Mouse (Mus musculus): ENCODE results near the gene Mark4. TPM values are rescaled to one million over a fixed set of nuclear protein-coding genes. Genes with fewer than 3 reads are reported as not detected.

Gene Mark4
- polyA plus RNA-seq, 1 experiment from 2014 or later: 3.8 TPM

DNA sequence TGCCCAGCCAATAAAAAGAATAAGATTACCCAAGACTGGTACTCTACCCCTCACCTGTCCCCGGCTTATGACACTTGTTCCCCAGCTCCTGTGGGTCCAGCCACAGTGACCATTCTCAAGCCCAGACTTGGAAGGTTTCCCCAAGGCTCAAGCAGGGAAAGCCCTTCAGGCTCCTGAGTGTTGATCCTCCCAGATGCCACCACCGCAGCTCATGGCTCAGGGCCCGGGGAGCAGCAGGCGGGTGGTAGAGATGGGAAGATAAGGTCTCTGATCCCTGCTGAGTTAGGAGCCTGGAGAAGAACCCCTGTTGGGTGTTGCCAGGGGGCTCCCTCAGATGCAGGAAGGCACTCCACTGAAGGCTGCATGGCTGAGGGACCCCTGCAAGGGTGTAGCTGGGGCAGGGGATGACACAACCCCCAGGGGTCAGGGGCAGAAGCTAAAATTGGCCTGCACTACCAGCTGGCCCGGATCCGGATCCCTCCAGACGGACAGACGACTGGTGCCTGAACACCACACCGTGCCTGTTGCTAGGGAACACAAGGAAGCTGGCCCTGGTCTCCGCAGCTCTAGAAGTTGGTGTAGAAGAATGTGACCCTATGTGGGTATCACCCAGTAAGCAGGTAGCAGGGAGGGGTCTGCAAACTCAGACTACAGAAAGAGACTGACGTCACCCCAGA is 2.7 kb downstream of the Mark4 start:
- Histone ChIP-seq H3K9ac (no peak overlapping the region), H3K4me1 (peaks cover 51% of the 10 kb centered on the region), H3K27me3 (replicated peaks) (no peaks in the 10 kb centered on the region), H3K27ac (no peak overlapping the region), H3K9me3 (replicated peaks) (no peaks in the 10 kb centered on the region), H3K4me2 (no peak overlapping the region), H3K36me3 (peaks cover 16% of the 10 kb centered on the region), H3K4me3 (no peak overlapping the region)
- WGBS (ENCODE audit: insufficient replicate concordance): 73% methylated on average over 11 of the region's 11 CpGs
- ATAC-seq: no peak

DNA sequence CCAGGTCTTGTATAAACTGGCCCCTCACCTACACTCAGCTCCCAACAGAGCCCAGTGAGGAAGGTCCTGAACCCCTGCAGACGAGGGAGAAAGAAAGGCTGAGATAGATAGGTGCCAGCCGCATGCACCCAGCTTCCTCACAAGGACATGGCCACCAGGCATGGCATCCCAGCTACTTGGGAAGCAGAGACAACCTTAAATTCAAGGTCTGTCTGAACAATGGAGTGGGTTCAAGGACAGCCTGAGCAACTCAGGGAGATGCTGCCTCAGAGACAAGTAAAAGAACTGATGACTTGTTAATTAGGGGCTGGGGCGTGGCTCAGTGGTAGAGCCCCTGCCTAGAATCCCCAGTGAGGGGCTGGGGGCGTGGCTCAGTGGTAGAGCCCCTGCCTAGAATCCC is 3.4 kb downstream of the Mark4 start:
- peaks cover 24% of the 10 kb centered on the region for H3K36me3 ChIP-seq
- WGBS (ENCODE audit: insufficient replicate concordance): 68% methylated on average over 4 of the region's 4 CpGs

DNA sequence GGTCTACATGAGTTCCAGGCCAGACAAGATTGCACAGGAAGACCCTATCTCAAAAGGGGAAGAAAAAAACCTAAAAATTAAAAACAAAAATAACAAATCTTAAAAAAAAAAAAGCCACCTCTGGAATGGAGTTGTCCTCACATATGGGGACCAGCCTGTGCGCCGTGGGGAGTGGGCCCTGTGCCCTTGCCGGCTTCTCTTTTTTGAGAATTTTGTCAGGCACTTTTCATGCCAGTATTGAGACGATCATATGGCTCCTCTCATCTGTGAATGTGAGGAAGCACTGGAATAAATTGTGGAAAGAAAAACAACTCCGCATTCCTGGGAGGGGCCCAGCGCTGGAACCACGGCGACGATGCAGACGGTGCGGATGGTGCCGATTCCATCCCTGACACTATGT is 9.5 kb downstream of the Mark4 start:
- Histone ChIP-seq H3K27me3 (replicated peaks) (no peaks in the 10 kb centered on the region), H3K36me3 (peaks cover 69% of the 10 kb centered on the region), H3K4me2 (no peak overlapping the region), H3K27ac (no peak overlapping the region), H3K4me1 (no peaks in the 10 kb centered on the region), H3K9ac (no peak overlapping the region), H3K9me3 (replicated peaks) (no peaks in the 10 kb centered on the region), H3K4me3 (no peak overlapping the region)
- no peak for ATAC-seq
- WGBS (ENCODE audit: insufficient replicate concordance): 88% methylated on average over 12 of the region's 12 CpGs

More for the DNA sequence above, 3.4 kb downstream of the Mark4 start:
- no peak overlapping the region for H3K9ac ChIP-seq
- H3K4me1 ChIP-seq: peaks cover 44% of the 10 kb centered on the region
- H3K9me3 ChIP-seq (replicated peaks): no peaks in the 10 kb centered on the region
- H3K4me2 ChIP-seq: no peak overlapping the region
- no peaks in the 10 kb centered on the region for H3K27me3 ChIP-seq (replicated peaks)
- H3K27ac ChIP-seq: no peak overlapping the region
- ATAC-seq: no peak
- H3K4me3 ChIP-seq: no peak overlapping the region

DNA sequence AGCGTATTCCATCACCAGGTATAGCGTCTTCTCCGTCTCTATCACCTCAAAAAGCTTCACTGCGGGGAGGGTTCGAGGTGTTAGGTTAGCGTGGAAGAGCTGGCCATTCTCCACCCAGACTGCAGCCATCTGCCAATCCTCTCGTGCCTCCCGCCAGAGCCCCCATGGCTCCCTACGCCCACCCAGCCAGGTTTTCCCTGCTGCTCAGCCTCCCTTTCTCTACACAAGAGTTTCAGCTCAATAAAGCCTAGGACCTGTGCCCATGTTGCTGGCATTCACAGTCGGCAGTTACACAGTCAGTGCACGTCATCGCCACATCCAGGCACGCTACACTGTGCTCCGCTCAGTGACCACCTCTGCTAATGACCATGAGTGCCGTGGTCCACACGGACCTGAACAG is 10.9 kb downstream of the Mark4 start:
- ATAC-seq: no peak
- Histone ChIP-seq H3K27me3 (replicated peaks) (no peaks in the 10 kb centered on the region), H3K9me3 (replicated peaks) (no peaks in the 10 kb centered on the region), H3K9ac (no peak overlapping the region), H3K36me3 (peaks cover 75% of the 10 kb centered on the region), H3K4me2 (no peak overlapping the region), H3K4me1 (peaks cover 6% of the 10 kb centered on the region), H3K4me3 (no peak overlapping the region), H3K27ac (no peak overlapping the region)
- WGBS (ENCODE audit: insufficient replicate concordance): 89% methylated on average over 16 of the region's 16 CpGs

DNA sequence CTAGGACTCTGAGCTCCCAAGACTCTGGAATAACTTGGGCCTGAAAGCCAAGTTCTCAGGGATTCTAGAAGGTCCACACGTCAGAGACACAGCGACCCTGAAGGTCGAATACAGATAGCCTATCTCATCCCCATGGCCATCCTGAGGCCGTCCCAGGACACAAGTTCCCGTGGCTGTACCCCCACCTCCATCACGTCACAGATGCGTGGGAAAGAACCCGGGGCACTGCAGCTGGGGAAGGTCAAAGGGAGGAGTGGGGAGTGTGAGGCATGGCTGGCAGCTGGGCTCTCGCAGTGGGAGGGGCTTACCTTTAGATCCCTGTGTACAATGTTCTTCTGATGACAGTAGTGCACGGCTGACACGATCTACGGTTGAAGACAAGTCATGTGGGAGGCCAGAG is 13.8 kb downstream of the Mark4 start:
- H3K4me3 ChIP-seq: no peak overlapping the region
- peaks cover 80% of the 10 kb centered on the region for H3K36me3 ChIP-seq
- 77% methylated on average over 12 of the region's 12 CpGs for WGBS (ENCODE audit: insufficient replicate concordance)
- H3K4me1 ChIP-seq: peaks cover 23% of the 10 kb centered on the region
- no peak for ATAC-seq
- H3K9me3 ChIP-seq (replicated peaks): no peaks in the 10 kb centered on the region
- H3K27ac ChIP-seq: no peak overlapping the region
- no peak overlapping the region for H3K4me2 ChIP-seq
- no peak overlapping the region for H3K9ac ChIP-seq
- no peaks in the 10 kb centered on the region for H3K27me3 ChIP-seq (replicated peaks)

DNA sequence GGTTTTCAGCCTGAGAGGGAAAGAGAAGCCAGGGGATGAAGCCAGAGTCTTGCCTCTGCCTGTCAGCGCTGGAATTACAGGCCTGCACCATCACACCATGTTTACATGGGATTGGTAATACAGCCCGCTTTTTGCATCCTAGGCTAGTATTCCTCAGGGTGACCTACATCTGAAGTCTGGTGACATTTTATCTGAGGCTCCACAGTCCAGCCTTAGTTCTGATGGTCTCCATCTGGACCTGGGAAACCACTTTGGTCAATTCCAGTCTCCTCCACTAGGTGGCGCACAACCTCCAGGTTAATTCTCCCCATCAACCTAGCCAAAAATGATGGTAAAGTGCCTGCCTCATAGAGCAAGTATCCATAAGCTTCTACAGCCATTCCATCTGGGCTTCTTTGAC is 15.3 kb downstream of the Mark4 start:
- Histone ChIP-seq H3K27me3 (replicated peaks) (no peaks in the 10 kb centered on the region), H3K9ac (no peak overlapping the region), H3K4me1 (peaks cover 23% of the 10 kb centered on the region), H3K36me3 (peaks cover 75% of the 10 kb centered on the region), H3K27ac (no peak overlapping the region), H3K4me2 (no peak overlapping the region), H3K9me3 (replicated peaks) (no peaks in the 10 kb centered on the region), H3K4me3 (no peak overlapping the region)
- 0 out of 2 replicates have a peak, but pooled peaks have one; percentile 13 for ATAC-seq
- 41% methylated on average over 3 of the region's 3 CpGs for WGBS (ENCODE audit: insufficient replicate concordance)

DNA sequence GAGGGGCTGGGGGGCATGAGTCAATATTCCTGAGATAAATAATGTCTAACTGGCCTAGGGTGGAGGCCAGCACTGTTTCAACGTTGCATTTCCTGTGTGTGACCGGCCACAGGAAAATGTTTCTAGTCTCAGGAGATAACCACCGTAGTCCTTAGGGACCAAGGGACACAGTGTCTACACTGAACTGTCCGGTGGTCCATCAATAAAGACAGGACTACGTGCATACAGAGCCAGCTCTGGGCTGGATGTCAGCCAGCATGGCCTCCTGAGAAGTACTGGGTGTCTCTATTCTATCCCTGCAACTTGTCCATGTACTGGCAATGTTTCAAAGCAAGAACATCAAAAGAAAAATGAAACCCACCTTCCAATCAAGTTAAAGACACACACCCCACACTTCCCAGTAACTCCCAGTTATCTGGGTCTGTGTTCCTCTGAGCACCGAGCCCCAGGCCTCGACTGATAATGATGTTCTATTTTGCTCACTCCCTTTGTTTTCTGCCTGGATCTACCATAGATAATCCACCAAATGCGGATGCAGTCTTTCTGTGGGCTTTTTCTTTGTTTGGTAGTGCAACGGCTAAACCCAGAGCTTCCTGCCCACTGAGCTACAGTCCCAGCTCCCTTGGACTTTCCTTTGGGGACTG is 17.1 kb downstream of the Mark4 start:
- Histone ChIP-seq H3K27me3 (replicated peaks) (no peaks in the 10 kb centered on the region), H3K9ac (no peak overlapping the region), H3K27ac (peak overlapping the region; percentile 4), H3K36me3 (peaks cover 71% of the 10 kb centered on the region), H3K4me1 (peaks cover 23% of the 10 kb centered on the region), H3K4me2 (no peak overlapping the region), H3K4me3 (no peak overlapping the region), H3K9me3 (replicated peaks) (no peaks in the 10 kb centered on the region)
- ATAC-seq: peak; percentile 47
- WGBS (ENCODE audit: insufficient replicate concordance): 35% methylated on average over 9 of the region's 9 CpGs

DNA sequence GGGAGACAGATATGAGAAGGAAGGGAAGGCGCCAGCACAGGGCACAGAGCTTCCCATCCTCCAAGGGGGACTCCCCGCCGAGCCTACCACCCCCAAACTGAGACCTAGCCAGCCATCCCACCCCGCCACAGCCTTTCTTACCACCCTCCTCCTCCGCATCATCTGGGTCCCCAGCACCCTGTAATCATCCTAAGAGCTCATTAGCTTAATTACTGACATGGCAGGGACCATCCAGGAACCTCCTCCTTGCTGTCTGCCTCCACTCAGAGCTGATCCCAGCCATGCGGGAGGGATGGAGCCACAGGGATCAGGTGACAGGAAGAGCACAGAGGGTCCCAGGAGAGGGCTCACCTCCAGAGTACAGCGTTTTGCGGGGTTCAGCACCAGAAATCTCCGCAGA is 21.6 kb downstream of the Mark4 start:
- 88% methylated on average over 9 of the region's 9 CpGs for WGBS (ENCODE audit: insufficient replicate concordance)
- Histone ChIP-seq H3K27me3 (replicated peaks) (no peaks in the 10 kb centered on the region), H3K4me1 (peaks cover 10% of the 10 kb centered on the region), H3K4me3 (no peak overlapping the region), H3K9ac (no peak overlapping the region), H3K27ac (no peak overlapping the region), H3K4me2 (no peak overlapping the region), H3K9me3 (replicated peaks) (0 out of 2 replicates have a peak, but pooled peaks cover 3% of the 10 kb centered on the region), H3K36me3 (peaks cover 87% of the 10 kb centered on the region)
- no peak for ATAC-seq

DNA sequence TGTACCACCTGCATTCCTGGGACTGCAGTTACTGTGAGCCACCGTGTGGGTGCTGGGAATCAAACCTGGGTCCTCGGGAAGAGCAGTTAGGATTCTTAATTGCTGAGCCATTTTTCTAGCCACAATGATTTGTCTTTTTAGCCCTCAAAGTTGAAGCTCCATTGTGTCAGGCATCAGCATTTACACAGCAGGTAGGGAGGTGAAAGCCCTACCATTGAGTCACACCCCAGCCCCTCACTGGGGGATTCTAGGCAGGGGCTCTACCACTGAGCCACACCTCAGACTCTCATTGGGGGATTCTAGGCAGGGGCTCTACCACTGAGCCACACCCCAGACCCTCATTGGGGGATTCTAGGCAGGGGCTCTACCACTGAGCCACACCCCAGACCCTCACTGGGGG is 22.3 kb downstream of the Mark4 start:
- peaks cover 90% of the 10 kb centered on the region for H3K36me3 ChIP-seq

DNA sequence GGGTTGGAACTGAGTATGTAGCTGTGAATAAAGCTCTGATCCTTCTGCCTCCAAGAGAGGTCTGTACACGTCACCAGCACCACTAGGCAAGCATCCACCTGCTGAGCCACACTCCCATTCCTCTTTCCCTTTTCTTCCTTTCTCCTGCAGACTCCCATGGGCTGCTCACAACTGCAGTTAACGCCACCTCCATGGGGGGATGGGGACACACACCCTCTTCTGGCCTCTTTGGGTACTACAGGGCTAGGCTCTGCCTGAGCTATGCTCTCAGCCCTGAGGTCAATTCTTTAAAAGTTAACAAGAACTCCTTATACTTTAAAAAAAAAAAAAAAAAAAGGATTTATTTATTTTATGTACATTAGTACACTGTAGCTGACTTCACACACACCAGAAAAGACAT is 26.1 kb downstream of the Mark4 start:
- 88% methylated on average over 2 of the region's 2 CpGs for WGBS (ENCODE audit: insufficient replicate concordance)
- Histone ChIP-seq H3K36me3 (peaks cover 98% of the 10 kb centered on the region), H3K9ac (no peak overlapping the region), H3K27ac (no peak overlapping the region), H3K9me3 (replicated peaks) (0 out of 2 replicates have a peak, but pooled peaks cover 3% of the 10 kb centered on the region), H3K27me3 (replicated peaks) (no peaks in the 10 kb centered on the region), H3K4me2 (no peak overlapping the region), H3K4me3 (no peak overlapping the region), H3K4me1 (no peaks in the 10 kb centered on the region)
- no peak for ATAC-seq

More for the DNA sequence above, 22.3 kb downstream of the Mark4 start:
- ATAC-seq: no peak
- no peak overlapping the region for H3K4me3 ChIP-seq
- 84% methylated on average over 2 of the region's 2 CpGs for WGBS (ENCODE audit: insufficient replicate concordance)
- H3K4me1 ChIP-seq: peaks cover 3% of the 10 kb centered on the region
- no peak overlapping the region for H3K4me2 ChIP-seq
- H3K9ac ChIP-seq: no peak overlapping the region
- no peaks in the 10 kb centered on the region for H3K27me3 ChIP-seq (replicated peaks)
- no peak overlapping the region for H3K27ac ChIP-seq
- 0 out of 2 replicates have a peak, but pooled peaks cover 3% of the 10 kb centered on the region for H3K9me3 ChIP-seq (replicated peaks)

DNA sequence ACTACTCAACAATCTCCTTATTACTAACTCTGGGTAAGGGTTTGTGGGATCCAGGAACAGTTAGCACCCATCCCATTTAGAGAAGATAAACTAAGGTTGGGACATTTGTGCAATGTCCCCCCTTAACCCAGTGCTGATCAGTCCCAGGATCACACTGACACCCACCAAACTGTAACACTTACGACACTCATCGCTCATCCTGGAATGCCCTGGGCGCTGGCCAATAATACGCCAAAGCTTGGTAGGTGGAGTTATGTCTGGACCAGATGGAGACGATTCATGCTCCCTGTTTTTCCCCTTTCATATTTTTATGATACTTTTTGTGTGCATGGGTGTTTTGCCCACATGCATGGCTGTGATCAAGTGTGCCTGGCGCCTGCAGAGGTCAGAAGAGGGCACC is 28.2 kb downstream of the Mark4 start:
- no peak overlapping the region for H3K27ac ChIP-seq
- no peak for ATAC-seq
- H3K36me3 ChIP-seq: peaks cover 97% of the 10 kb centered on the region
- WGBS (ENCODE audit: insufficient replicate concordance): 80% methylated on average over 6 of the region's 6 CpGs
- H3K4me3 ChIP-seq: no peak overlapping the region
- H3K27me3 ChIP-seq (replicated peaks): no peaks in the 10 kb centered on the region
- H3K9ac ChIP-seq: no peak overlapping the region
- H3K9me3 ChIP-seq (replicated peaks): 0 out of 2 replicates have a peak, but pooled peaks cover 3% of the 10 kb centered on the region
- H3K4me1 ChIP-seq: no peaks in the 10 kb centered on the region
- H3K4me2 ChIP-seq: no peak overlapping the region

DNA sequence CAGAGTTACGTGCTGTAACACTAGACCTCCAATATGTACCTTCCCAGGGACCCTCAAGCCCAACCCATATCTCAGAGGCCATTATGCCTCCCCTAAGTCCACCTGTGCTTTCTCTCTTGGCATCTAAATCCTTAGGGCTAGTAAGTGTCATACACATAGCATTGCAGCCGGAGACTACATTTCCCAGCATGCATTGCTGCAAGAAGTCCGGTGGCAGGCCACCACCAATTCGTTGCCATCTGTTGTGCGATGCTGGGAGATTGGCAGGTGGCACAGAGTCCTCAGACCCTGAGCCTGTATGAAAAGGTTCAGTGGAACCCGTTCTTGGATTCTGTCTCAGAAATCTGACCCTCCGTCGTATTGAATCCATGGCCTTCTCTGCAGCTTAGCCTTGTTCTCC is 28.9 kb downstream of the Mark4 start:
- Histone ChIP-seq H3K4me3 (no peak overlapping the region), H3K27me3 (replicated peaks) (no peaks in the 10 kb centered on the region), H3K4me1 (no peaks in the 10 kb centered on the region), H3K36me3 (peaks cover 95% of the 10 kb centered on the region), H3K9me3 (replicated peaks) (0 out of 2 replicates have a peak, but pooled peaks cover 3% of the 10 kb centered on the region), H3K9ac (no peak overlapping the region), H3K4me2 (no peak overlapping the region), H3K27ac (no peak overlapping the region)
- no peak for ATAC-seq
- 84% methylated on average over 8 of the region's 8 CpGs for WGBS (ENCODE audit: insufficient replicate concordance)
